Mouse (Mus musculus) megakaryocyte, embryonic 14.5 days (primary cell): ENCODE results near the gene Ncor2.

ENCODE experiments used
- FLI1 ChIP-seq: IDR thresholded peaks from 2 replicates; pipeline ENCODE4 v1.6.1; 2012; ENCODE audit warnings: low read length, inconsistent platforms, mixed read lengths
- GATA1 ChIP-seq: IDR thresholded peaks from 3 replicates; pipeline ENCODE4 v1.6.1; 2012; ENCODE audit warnings: mixed read lengths, low read length, inconsistent platforms, borderline replicate concordance

DNA sequence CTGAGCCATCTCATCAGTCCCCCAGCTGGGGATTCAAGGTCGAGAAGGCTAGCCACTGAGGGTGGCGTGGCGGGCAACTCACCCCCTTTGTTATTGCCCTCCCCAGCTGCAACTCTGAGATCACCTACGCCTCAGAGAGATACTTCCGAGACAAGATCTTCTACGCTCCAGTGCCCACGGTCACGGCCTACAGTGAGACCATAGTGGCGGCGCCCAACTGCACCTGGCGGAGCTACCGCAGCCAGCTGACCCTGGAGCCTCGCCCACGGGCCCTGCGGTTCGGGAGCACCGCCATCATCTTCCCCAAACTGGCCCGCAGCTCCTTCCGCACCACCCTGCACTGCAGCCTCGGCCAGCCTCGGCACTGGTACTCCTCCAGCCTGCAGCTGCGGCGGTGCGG lies 167.9 kb downstream of the Ncor2 start:
- no peak for TF ChIP-seq GATA1
- TF ChIP-seq FLI1: no peak
